Mouse (Mus musculus): ENCODE measurements around the gene Evi5l. TPM values are rescaled to one million over a fixed set of nuclear protein-coding genes. Genes with fewer than 3 reads are reported as not detected.
"Not testable (repeated sequence)": the region's sequence is repeated elsewhere in the genome, so short reads cannot be mapped to it uniquely, and the experiment has no call there.

Gene Evi5l
- polyA plus RNA-seq, 1 experiment = 5.7 TPM

DNA sequence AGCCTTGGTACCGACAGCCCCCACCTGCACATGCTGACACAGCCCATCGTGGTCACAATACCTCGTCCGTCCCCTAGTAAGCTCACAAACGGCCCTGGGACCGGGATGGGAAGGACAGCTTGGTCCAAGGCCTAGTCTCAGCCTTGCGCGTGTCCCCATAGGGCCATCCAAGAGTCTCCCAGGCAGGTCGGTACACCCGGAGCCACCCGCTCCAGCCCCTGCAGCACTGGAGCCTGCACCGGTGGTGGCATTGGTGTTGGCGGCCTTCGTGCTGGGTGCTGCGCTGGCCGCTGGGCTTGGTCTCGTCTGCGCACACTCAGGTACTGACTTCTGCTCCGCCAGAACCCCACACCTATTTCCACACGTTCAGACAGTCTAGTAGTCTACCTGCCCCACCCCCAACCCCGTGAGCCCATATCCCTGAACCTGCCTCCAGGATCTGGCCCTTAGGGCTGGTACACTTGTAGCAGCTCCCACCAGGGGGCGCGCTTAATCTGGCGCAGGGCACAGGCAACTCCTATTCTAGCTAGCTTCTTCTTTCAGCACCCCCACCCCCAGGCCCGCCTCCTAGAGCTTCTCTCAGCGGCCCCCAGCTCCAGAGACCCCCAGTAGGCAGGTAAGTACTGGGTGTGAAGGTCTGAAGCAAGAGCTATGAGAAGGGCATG is 84.1 kb downstream of the Evi5l start:
- TF ChIP-seq POLR2A (IDR thresholded peaks at IDR 0.05; ENCODE audit: insufficient read depth, low read length) = no peak
- TF ChIP-seq EP300 (IDR thresholded peaks at IDR 0.05; ENCODE audit: insufficient read depth, low read depth, low read length) = 0 out of 2 replicates have a peak, but pooled peaks have one; percentile 28
- peak; percentile 86 for TF ChIP-seq CTCF (IDR thresholded peaks at IDR 0.05; ENCODE audit: low read depth, low read length)
- Histone ChIP-seq H3K9me3 (replicated peaks; ENCODE audit: control insufficient read depth, insufficient read depth, low read length, poor library complexity, severe bottlenecking) (no peaks in the 10 kb centered on the region), H3K27ac (ENCODE audit: insufficient read depth, low read length) (no peak overlapping the region), H3K4me1 (ENCODE audit: control insufficient read depth, insufficient read depth, low read length) (no peaks in the 10 kb centered on the region), H3K27me3 (ENCODE audit: control insufficient read depth, insufficient read depth, low read length, poor library complexity, severe bottlenecking) (no peaks in the 10 kb centered on the region), H3K9ac (ENCODE audit: low read depth, poor library complexity, severe bottlenecking) (peak overlapping the region; percentile 30), H3K4me3 (ENCODE audit: low read depth, low read length) (peak overlapping the region; percentile 35), H3K36me3 (ENCODE audit: control insufficient read depth, insufficient read depth, low read length, poor library complexity, severe bottlenecking) (peaks cover 17% of the 10 kb centered on the region)

DNA sequence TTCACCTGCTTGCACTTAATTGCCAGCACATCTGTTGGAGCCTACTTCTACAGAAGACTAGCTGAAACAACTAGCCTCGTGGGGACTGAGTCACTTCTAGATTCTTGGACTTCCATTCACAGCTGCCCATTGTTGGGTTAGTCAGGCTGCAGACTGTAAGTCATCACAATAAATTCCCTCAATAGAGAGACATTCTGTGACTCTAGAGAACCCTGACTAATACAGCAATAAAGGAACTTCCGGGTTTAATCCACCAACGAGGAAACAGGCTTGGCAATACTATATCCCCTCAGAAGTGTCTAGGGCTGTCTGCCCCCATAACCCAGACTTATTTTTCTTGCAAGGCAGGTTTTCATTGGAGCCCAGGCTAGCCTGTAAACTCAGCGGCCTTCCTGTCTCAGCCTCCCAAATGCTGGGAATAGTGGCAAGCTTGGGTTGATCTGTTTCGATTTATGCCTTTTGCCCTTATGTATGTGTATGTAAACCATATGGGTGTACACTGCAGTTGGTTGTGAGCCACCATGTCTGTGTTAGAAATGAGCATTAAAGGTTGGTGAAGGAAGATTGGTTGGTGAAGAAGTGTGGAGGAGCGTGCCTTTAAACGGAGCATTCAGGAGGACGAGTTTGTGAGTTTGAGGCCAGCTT is 85.9 kb downstream of the Evi5l start:
- H3K27ac ChIP-seq (ENCODE audit: insufficient read depth, low read length) = no peak overlapping the region
- peak overlapping the region; percentile 82 for H3K9ac ChIP-seq (ENCODE audit: low read depth, poor library complexity, severe bottlenecking)
- TF ChIP-seq CTCF (IDR thresholded peaks at IDR 0.05; ENCODE audit: low read depth, low read length) = no peak
- no peak for TF ChIP-seq EP300 (IDR thresholded peaks at IDR 0.05; ENCODE audit: insufficient read depth, low read depth, low read length)
- no peak for TF ChIP-seq POLR2A (IDR thresholded peaks at IDR 0.05; ENCODE audit: insufficient read depth, low read length)
- no peaks in the 10 kb centered on the region for H3K27me3 ChIP-seq (ENCODE audit: control insufficient read depth, insufficient read depth, low read length, poor library complexity, severe bottlenecking)
- H3K4me1 ChIP-seq (ENCODE audit: control insufficient read depth, insufficient read depth, low read length) = no peaks in the 10 kb centered on the region
- H3K4me3 ChIP-seq (ENCODE audit: low read depth, low read length) = peak overlapping the region; percentile 93
- peaks cover 12% of the 10 kb centered on the region for H3K36me3 ChIP-seq (ENCODE audit: control insufficient read depth, insufficient read depth, low read length, poor library complexity, severe bottlenecking)
- no peaks in the 10 kb centered on the region for H3K9me3 ChIP-seq (replicated peaks; ENCODE audit: control insufficient read depth, insufficient read depth, low read length, poor library complexity, severe bottlenecking)

DNA sequence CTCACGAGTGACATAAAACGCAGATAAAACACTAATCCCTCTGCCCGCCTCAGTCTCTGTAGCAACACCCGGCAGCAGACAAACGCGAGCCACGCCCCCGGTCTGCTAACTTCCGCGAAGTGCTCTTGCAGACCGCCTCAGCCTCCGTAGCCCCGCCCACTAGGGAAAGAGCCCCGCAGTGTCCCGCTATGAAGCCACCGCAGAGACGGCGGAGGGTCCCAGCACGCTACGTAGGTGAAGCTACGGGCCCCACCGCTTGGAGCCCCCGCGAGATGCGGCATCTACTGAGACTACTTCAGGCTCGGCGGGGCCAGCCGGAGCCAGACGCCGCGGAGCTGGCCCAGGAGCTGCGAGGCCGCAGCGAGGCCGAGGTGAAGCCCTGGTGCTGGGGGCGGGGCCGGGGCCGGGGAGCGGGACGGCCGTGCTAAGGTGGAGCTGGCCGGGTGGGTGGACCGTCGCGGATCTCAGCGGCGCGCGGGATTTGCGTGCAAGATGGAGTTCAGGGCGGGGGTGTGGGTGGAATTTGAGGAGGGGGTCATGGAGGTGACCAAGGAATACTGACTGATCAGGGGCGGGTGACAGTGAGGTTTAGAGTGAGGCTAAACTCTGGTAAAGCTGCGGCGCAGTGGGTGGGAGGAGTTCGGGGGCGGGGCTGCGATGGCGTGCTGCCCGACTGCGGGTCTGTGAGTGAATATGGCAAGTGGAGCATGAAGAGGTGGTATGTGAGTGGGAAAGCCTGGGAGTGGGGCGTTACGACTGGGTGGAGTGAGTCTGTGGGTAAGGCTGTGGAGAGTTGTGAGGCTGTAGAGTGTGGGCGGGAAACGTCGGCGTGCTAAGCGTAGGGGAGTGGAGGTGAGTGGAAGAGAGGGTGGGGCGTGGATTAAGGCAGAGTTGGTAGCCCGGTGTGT is 86.8 kb downstream of the Evi5l start, which contains the start of gene Snapc2:
Snapc2 (plus strand) TSS at position 147 of the 908 bp plus-strand sequence.
- peak within 1 kb of the TSS; percentile 93 for H3K4me3 ChIP-seq (ENCODE audit: low read depth, low read length)
- no peaks in the 10 kb centered on the region for H3K27me3 ChIP-seq (ENCODE audit: control insufficient read depth, insufficient read depth, low read length, poor library complexity, severe bottlenecking)
- H3K4me1 ChIP-seq (ENCODE audit: control insufficient read depth, insufficient read depth, low read length) = peaks cover 1% of the 10 kb centered on the region
- no peaks in the 10 kb centered on the region for H3K9me3 ChIP-seq (replicated peaks; ENCODE audit: control insufficient read depth, insufficient read depth, low read length, poor library complexity, severe bottlenecking)
- H3K36me3 ChIP-seq (ENCODE audit: control insufficient read depth, insufficient read depth, low read length, poor library complexity, severe bottlenecking) = peaks cover 12% of the 10 kb centered on the region
- TF ChIP-seq EP300 (IDR thresholded peaks at IDR 0.05; ENCODE audit: insufficient read depth, low read depth, low read length) (no peak), POLR2A (IDR thresholded peaks at IDR 0.05; ENCODE audit: insufficient read depth, low read length) (no peak)
- no peak within 1 kb of the TSS for H3K27ac ChIP-seq (ENCODE audit: insufficient read depth, low read length)
- peak within 1 kb of the TSS; percentile 82 for H3K9ac ChIP-seq (ENCODE audit: low read depth, poor library complexity, severe bottlenecking)

DNA sequence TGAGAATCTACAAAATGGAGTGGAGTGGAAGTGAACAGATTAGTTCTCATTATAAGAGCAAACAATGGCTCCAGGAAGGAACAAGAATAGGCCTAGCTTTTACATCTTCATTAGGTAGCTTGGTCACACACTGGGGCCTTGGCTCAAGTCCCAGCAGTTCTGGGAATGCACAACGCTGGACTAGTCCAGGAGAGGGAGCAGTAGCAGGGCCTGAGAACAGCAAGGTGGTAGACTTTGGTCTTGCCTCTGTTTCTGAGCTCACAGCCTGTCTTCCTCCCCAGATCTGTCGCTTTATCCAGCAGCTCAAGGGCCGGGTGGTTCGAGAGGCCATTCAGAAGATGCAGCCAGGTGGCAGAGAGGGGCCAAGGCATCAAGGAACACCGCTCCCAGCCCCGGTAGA is 87.6 kb downstream of the Evi5l start:
- H3K9ac ChIP-seq (ENCODE audit: low read depth, poor library complexity, severe bottlenecking) = peak overlapping the region; percentile 82; the same call in 1 of the 2 replicates
- H3K4me1 ChIP-seq (ENCODE audit: control insufficient read depth, insufficient read depth, low read length) = peaks cover 1% of the 10 kb centered on the region
- H3K4me3 ChIP-seq (ENCODE audit: low read depth, low read length) = no peak overlapping the region
- H3K27ac ChIP-seq (ENCODE audit: insufficient read depth, low read length) = no peak overlapping the region
- no peaks in the 10 kb centered on the region for H3K27me3 ChIP-seq (ENCODE audit: control insufficient read depth, insufficient read depth, low read length, poor library complexity, severe bottlenecking)
- H3K9me3 ChIP-seq (replicated peaks; ENCODE audit: control insufficient read depth, insufficient read depth, low read length, poor library complexity, severe bottlenecking) = no peaks in the 10 kb centered on the region
- peaks cover 12% of the 10 kb centered on the region for H3K36me3 ChIP-seq (ENCODE audit: control insufficient read depth, insufficient read depth, low read length, poor library complexity, severe bottlenecking)
- TF ChIP-seq EP300 (IDR thresholded peaks at IDR 0.05; ENCODE audit: insufficient read depth, low read depth, low read length) (no peak), POLR2A (IDR thresholded peaks at IDR 0.05; ENCODE audit: insufficient read depth, low read length) (no peak), CTCF (IDR thresholded peaks at IDR 0.05; ENCODE audit: low read depth, low read length) (peak; percentile 19)

DNA sequence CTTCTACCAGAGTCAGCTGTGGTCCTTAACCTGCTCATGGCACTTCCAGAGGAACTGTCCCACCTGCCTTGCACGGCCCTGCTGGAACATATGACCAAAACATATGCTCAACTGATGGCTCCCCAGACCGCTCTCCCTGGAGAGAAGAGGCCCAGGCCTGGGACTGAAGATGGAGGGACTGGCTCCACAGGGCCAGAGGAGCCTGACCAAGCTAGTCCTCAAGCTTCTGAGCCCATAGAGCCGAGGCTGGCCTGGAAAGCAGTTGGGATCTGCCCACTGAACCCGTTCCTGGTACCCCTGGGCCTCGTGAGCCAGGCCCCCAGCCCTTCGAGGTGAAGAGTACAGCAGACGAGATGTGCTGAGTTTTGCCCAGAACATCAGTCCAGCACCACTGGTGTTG is 89.1 kb downstream of the Evi5l start:
- H3K27ac ChIP-seq (ENCODE audit: insufficient read depth, low read length); H3K4me3 ChIP-seq (ENCODE audit: low read depth, low read length); H3K9me3 ChIP-seq (replicated peaks; ENCODE audit: control insufficient read depth, insufficient read depth, low read length, poor library complexity, severe bottlenecking); H3K4me1 ChIP-seq (ENCODE audit: control insufficient read depth, insufficient read depth, low read length); H3K9ac ChIP-seq (ENCODE audit: low read depth, poor library complexity, severe bottlenecking); H3K27me3 ChIP-seq (ENCODE audit: control insufficient read depth, insufficient read depth, low read length, poor library complexity, severe bottlenecking): not testable (repeated sequence)
- peaks cover 21% of the 10 kb centered on the region for H3K36me3 ChIP-seq (ENCODE audit: control insufficient read depth, insufficient read depth, low read length, poor library complexity, severe bottlenecking)
